Mouse (Mus musculus) adrenal gland, postnatal 36 days (tissue): ENCODE data around the gene Amz1. TPM values are rescaled to one million over a fixed set of nuclear protein-coding genes. Genes with fewer than 3 reads are reported as not detected.

Experiments used
- DNase-seq, 2 experiments: peaks; one replicate each; pipeline ENCODE4 v3.0.0; 2021; ENCODE audit warnings: mixed read lengths in 1 of 2
- total RNA-seq, 2 experiments: library from RNA; stranded (reverse); gene quantifications; 2 replicates each; pipeline ENCODE4 v1.2.3; 2021

Amz1 gene
- total RNA-seq, 2 experiments from 2014 or later = 0.50 to 0.66 TPM

DNA sequence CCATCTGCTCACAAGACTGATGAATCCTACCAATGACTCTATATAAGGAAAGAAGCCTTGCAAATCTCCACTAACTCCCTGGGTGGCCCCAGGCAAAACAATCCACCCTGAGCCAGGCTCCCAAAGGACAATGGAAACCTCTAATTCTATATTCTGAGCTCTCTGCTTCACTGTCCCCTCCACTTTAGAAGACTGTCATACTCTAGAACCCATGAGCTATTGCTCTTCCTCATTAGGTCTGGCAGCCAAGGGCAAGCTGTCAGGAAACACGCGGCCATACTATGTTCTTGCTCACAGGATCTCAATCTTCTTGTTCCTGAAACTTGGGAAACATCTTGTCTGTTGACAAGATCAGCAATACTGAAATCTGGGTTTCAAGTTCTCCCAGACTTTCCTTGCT lies 82.3 kb downstream of the Amz1 start:
- no peak for DNase-seq

DNA sequence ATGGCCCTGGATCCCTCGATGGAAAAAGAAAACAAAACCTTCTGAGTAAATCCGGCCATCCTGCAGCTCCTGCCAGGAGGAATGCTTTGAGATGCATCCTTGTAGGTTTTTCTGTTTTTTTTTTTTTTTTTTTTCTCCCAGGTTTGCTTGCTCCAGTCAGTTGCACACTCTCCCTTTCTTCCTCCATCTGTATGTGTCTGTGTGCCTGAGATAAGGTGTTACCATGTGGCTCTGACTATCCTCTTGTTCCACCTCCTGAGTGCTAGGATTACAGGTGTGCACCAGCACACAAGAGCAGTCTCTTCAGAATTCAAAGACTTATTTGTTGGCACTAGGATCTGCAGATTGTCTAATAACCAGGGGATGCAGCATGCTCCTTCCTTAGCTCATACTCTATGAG lies 83.0 kb downstream of the Amz1 start:
- no peak for DNase-seq

Other genes starting within 250 kb of the Amz1 start
- gene Chst12, start 218.6 kb upstream of the Amz1 start, total RNA-seq = 10 to 100 TPM in 1 of 2 experiments, 1 to 10 TPM in 1; 6.9 to 10.1 TPM
- not detected for gene Grifin, start 159.1 kb upstream of the Amz1 start, total RNA-seq
- gene Lfng, start 116.8 kb upstream of the Amz1 start, total RNA-seq = 10 to 100 TPM in 1 of 2 experiments, 1 to 10 TPM in 1; 9.6 to 12.7 TPM
- 100 to 1,000 TPM in 1 of 2 experiments, 10 to 100 TPM in 1; 42.4 to 108 TPM for gene Ttyh3, start 75.1 kb upstream of the Amz1 start, total RNA-seq
- 10 to 100 TPM; 18.6 to 19.7 TPM for gene Iqce, start 21.7 kb upstream of the Amz1 start, total RNA-seq
- 10 to 100 TPM; 16.4 to 25.6 TPM for gene Brat1, start 19.1 kb upstream of the Amz1 start, total RNA-seq
- gene Gna12, start 106.3 kb downstream of the Amz1 start, total RNA-seq = 100 to 1,000 TPM; 119 to 155 TPM